Mouse (Mus musculus) cerebellum, adult 11-12 months (tissue): ENCODE data around the gene BC004004.
"Not testable (repeated sequence)": the region's sequence is repeated elsewhere in the genome, so short reads cannot be mapped to it uniquely, and the experiment has no call there.

Source experiments
- DNase-seq: peaks from one replicate; pipeline ENCODE4 v3.0.0; 2022

BC004004 gene

GRCm38 (mm10) chr17:29326531-29327529, 58.2 kb downstream of the BC004004 start:
- no peak for DNase-seq

GRCm38 (mm10) chr17:29327691-29328090, 59.1 kb downstream of the BC004004 start:
- no peak for DNase-seq

DNA sequence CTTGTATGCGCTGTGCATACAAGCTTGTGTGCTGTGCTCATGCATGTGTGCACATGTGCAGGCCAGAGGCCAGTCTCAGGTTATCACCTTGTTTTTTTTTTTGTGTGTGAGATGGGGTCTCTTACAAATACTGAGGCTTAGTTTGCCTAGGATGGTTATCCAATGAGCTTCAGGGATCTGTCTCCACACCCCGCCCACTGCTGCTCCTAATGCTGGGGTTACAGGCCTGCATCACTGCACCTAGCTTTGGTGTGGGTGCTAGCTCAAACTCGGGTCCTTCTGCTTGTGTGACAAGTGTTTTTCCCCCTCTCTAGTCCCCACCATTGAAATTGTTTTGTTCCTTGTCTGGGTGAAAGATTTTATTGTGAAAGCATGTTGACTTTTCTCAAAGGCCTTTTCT, 61.6 kb downstream of the BC004004 start:
- no peak for DNase-seq

DNA sequence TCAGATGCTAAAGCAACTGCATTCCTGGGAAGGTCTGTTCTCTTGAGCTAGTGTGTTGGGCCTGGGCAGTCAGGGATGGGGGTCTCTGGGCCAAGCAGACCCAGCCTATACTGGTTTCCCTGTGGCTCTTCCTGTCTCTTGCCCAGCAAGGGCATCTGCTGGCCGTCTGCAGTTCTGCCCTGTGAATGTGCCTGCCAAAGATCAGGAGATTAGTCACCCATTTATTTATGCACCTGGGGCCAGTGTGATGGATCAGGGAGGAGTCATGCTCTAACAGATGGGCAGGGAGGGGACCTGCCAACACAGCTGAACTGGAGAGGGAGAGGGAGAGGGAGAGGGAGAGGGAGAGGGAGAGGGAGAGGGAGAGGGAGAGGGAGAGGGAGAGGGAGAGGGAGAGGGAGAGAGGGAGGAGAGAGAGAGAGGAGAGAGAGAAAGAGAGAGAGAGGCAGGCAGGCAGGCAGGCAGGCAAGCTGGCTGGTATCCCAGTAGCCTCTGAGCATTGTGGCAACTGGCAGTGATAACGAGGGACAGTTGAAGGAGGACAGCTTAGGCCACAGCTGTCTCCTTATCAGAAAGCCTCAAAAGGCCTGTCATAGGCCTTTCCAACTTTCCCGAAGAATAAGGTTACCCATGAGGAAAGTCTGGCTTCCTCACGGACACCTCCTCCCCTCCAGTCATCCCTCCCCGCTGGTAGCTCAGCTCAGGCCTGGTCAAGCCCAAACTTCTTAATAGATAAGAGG, 62.3 kb downstream of the BC004004 start:
- DNase-seq, result peak; percentile 84

- DNase-seq, result no peak
Measured at GRCm38 (mm10) chr17:29332186-29332685, 63.6 kb downstream of the BC004004 start.

GRCm38 (mm10) chr17:29336266-29336990, 67.8 kb downstream of the BC004004 start:
- DNase-seq, result no peak

- DNase-seq, result no peak
Measured at GRCm38 (mm10) chr17:29337979-29338823, 69.6 kb downstream of the BC004004 start.

DNA sequence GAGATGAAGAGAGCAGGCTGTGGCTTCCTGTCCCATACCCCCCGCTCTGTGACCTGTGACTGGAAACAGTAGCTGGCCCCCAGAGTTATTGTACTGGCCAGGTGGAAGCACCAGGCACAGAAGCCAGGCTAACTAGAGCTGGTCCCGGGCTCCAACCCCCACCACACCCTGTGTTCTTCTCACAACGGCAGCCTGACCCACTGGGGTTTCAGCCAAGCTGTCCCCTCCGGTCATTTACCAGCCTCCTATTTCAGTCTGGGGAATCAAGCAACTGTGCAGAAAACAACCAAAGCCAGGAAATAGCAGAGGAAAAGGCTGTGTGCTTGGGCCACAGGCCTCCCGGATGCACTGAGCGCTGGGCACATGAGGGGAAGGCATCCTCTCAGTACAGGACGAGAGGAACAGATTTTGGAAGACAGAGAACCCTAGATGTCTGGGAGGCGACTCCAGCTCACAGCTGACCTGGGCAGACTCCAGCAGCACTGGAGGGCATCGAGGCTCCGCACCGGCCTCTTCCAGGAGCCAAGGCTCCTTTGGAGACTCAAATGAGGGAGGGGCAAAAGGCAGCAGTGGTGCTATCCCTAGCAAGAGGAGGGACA, 70.7 kb downstream of the BC004004 start:
- no peak for DNase-seq

DNA sequence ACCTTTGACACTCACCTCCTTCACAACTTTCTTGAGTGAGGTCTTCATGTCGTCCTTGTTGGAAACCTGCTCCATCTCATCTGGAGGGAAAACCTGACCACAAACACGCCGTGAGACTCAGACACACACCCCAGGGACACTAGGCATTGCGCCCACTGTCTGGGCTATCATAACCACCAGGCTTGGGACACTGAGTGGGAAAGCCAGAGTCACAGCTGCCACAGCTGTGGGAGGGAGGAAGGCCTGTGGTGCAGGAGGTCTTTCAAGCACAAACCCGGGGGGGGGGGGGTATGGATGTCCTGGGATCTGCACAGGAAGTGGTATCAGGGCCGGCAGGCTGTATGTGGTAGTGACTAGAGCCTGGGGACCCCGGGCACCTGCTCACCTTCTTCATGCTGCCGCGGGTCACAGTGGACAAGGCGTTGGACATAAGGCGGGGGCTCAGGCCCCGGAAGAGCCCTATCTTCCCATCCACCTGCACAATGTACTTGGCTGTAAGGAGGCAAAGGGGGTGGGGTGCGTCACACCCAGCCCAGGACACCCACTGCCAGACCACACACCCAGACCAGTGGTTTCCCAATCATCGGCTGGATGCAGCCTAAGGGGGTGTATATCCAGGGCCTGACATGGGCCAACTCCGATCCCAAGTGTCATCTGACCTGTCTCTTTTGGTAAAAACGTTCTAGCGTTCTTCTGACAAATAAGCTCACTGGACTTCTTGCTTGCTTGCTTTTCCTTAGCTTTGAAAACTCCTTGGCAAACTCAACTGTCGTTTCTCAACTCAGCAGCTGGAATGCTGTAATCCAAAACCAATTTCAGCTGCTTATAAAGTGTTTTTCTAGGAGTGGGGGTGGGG, 72.0 kb downstream of the BC004004 start:
- DNase-seq, result no peak

DNA sequence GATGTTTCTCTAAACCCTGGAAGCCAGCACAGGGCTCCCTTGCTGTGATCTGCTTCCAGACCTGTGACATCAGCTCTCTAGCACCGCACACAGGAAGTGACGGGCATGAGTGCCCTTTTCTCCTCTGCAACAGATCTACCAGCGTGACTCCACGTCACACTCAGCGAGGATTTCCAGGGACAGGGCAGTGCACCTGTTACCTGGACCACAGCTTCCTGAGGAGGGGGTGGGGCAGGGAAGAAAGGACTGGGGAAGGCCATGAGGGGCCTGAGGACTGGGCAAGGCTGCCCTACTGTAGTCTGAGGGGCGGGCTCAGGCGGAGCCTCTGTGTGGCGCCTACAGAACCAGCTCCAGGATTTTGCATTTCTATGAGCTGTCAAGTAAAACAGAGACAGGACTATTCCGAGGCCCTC, 73.0 kb downstream of the BC004004 start:
- DNase-seq, result no peak

DNA sequence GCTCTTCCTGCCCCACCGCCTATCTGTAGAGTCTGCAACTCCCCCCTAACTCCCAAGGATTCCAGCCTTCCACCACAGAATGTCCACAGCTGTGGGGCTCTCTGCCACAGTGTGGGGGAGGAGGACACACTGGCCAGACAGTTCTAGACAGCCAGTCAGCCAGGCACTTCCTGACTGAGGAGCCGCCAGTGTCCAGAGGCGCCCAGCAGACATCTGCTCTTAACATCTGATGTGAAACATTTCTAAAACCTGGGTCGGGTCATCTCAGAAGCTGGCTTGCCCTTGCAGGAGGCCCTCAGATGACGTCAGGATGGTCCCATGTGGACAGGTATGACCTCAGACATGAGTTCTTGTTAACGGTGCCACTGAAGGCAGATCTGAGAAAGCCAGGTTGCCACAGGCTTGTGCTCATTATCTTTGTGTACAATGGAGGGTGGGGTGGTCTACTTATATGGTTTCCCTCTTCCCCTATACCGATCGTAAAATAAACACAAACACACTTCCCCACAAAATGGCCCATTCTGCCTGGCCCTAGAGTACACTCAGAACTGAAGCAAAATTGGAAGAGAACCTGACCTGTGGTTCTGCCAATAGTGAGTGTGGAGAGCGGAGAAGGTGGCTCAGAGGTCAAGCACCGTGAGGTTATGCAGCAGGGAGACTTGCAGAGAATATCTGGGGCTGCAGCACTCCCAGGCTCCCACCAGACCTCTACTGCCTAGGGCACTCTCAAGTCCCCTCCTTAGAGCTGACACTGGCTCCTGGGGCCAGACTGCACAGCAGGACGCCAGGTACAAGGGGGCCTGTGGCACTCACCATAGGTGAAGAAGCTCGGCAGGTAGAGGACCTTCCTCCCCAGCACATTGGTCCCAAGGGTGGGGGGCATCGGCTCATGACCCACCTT, 73.7 kb downstream of the BC004004 start:
- no peak for DNase-seq

GRCm38 (mm10) chr17:29343241-29343640, 74.7 kb downstream of the BC004004 start:
- DNase-seq, result no peak

- DNase-seq, result no peak
Measured at GRCm38 (mm10) chr17:29345272-29345671, 76.7 kb downstream of the BC004004 start.

- peak; percentile 64 for DNase-seq
Measured at GRCm38 (mm10) chr17:29346496-29347125, 78.0 kb downstream of the BC004004 start.

DNA sequence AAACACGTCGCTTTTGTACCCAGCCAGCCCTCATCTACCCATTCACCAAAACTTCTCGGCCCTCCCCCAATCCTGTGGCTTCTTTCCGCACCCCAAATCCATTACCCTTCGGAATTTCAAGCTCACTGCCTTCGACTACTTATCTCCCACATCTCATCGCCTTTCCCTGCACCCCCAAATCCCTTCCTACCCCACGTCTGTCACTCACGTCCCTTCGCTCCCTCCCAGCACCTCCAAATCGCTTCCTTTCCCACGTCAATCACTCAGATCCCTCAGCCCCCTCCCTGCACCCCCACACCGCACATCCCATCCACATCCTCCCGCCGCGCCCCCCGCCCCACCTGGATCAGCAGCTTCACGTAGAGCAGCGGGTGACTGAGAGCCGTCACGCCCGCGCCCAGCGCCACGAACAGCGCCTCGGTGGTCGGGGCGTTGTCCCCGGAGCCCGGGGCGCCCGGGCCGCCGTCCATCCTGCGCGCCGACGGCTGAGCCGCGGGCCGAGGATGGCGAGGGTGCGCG, 78.6 kb downstream of the BC004004 start:
- DNase-seq, result peak; percentile 66

GRCm38 (mm10) chr17:29347645-29348256, 79.2 kb downstream of the BC004004 start, which contains the start of gene Mtch1:
Gene Mtch1 (minus strand): TSS chr17:29347934.
- peak; percentile 97 for DNase-seq

- no peak for DNase-seq
Measured at GRCm38 (mm10) chr17:29348996-29349395, 80.4 kb downstream of the BC004004 start.

GRCm38 (mm10) chr17:29351056-29351455, 82.5 kb downstream of the BC004004 start:
- not testable (repeated sequence) for DNase-seq
